Mouse (Mus musculus) stomach, postnatal 0 days (tissue): ENCODE measurements around the gene Hspa12b.

Source experiments
- CTCF ChIP-seq: IDR thresholded peaks from 2 replicates; pipeline ENCODE4 v1.5.1; 2016; ENCODE audit warnings: antibody characterized with exemption, low read depth, mild to moderate bottlenecking, moderate library complexity
- EP300 ChIP-seq: optimal IDR thresholded peaks from 2 replicates; pipeline ENCODE3; 2016; ENCODE audit warnings: antibody characterized with exemption

GRCm38 (mm10) chr2:131175286-131175944 lies 48.3 kb downstream of the Hspa12b start:
- TF ChIP-seq CTCF (no peak), EP300 (no peak)
